Mouse (Mus musculus) olfactory bulb, adult 2 months (tissue): Measurements from ENCODE around the gene Dusp19.
A peak's percentile ranks its signal among the peaks of the same experiment; 100 is the strongest.

Source experiments
- CTCF ChIP-seq: fragments of 200-500 bp; IDR thresholded peaks from 2 replicates; pipeline ENCODE4 v1.5.1; 2012; ENCODE audit warnings: low read depth, mild to moderate bottlenecking, low read length, moderate library complexity; ENCODE audit not compliant: insufficient read depth
- POLR2A ChIP-seq: fragments of 200-500 bp; IDR thresholded peaks from 2 replicates; pipeline ENCODE4 v1.6.1; 2012; ENCODE audit warnings: mild to moderate bottlenecking, low read depth, low read length, moderate library complexity; ENCODE audit not compliant: insufficient read depth

GRCm38 (mm10) chr2:80616854-80617737 lies at the start of gene Dusp19, which contains the start of gene Nup35:
- peak; percentile 63; the same call in 1 of the 2 replicates for TF ChIP-seq POLR2A
- no peak for TF ChIP-seq CTCF
